Mouse (Mus musculus) limb, embryonic 14.5 days (tissue): ENCODE measurements around the gene Canx. TPM values are rescaled to one million over a fixed set of nuclear protein-coding genes. Genes with fewer than 3 reads are reported as not detected.
"Not testable (repeated sequence)": the region's sequence is repeated elsewhere in the genome, so short reads cannot be mapped to it uniquely, and the experiment has no call there.

Source experiments
- ATAC-seq: fragments of 200-750 bp; cut with Nextera tagmentation; 2 replicates; pipeline ENCODE4 v1.8.0; 2017; ENCODE audit warnings: low read depth, moderate number of reproducible peaks, moderate TSS enrichment; ENCODE audit not compliant: low FRiP score
- DNase-seq: peaks from one replicate; pipeline ENCODE4 v3.0.0-alpha.2; 2015; ENCODE audit warnings: low spot score
- H3K27ac ChIP-seq: fragments of 300-500 bp; sonication (generic); replicated peaks from 2 replicates; pipeline ENCODE4 v1.5.1; 2014; ENCODE audit warnings: low read depth, mild to moderate bottlenecking, low read length, moderate library complexity, mixed read lengths
- H3K27me3 ChIP-seq: fragments of 300-500 bp; sonication (generic); 2 replicates; pipeline ENCODE4 v1.6.1; 2014; ENCODE audit warnings: low read length, mixed read lengths; ENCODE audit not compliant: control insufficient read depth, insufficient read depth
- H3K36me3 ChIP-seq: fragments of 300-500 bp; sonication (generic); 2 replicates; pipeline ENCODE4 v1.6.1; 2014; ENCODE audit warnings: mild to moderate bottlenecking, low read length, moderate library complexity, mixed read lengths; ENCODE audit not compliant: control insufficient read depth, insufficient read depth
- H3K4me1 ChIP-seq: fragments of 300-500 bp; sonication (generic); 2 replicates; pipeline ENCODE4 v1.6.1; 2014; ENCODE audit warnings: antibody characterized with exemption, low read length, mixed read lengths; ENCODE audit not compliant: control insufficient read depth, insufficient read depth
- H3K4me2 ChIP-seq: fragments of 300-500 bp; sonication (generic); replicated peaks from 2 replicates; pipeline ENCODE4 v1.6.1; 2014; ENCODE audit warnings: low read depth, mild to moderate bottlenecking, low read length, moderate library complexity; ENCODE audit not compliant: severe bottlenecking
- H3K4me3 ChIP-seq: fragments of 300-500 bp; sonication (generic); replicated peaks from 2 replicates; pipeline ENCODE4 v1.5.1; 2014; ENCODE audit warnings: low read length
- H3K9ac ChIP-seq: fragments of 300-500 bp; sonication (generic); 2 replicates; pipeline ENCODE4 v1.6.1; 2014; ENCODE audit warnings: mild to moderate bottlenecking, low read depth, low read length, moderate library complexity; ENCODE audit not compliant: severe bottlenecking
- H3K9me3 ChIP-seq: fragments of 300-500 bp; sonication (generic); 2 replicates; pipeline ENCODE4 v1.6.1; 2016; ENCODE audit warnings: low read length; ENCODE audit not compliant: control insufficient read depth
- POLR2A ChIP-seq: fragments of 200-500 bp; IDR thresholded peaks from 2 replicates; pipeline ENCODE4 v1.8.0; 2012; ENCODE audit warnings: inconsistent platforms, mild to moderate bottlenecking, moderate library complexity, borderline replicate concordance; ENCODE audit not compliant: insufficient read depth, insufficient read length; ENCODE audit errors: extremely low read depth
- WGBS: fragments of 180-500 bp; shearing (Covaris S2); extraction: QIAGEN DNeasy Blood & Tissue Kit; methylation state at CpG from one replicate; pipeline ENCODE4 v1.1.7; 2014; 5-methylcytosine and 5-hydroxymethylcytosine counted together
- polyA plus RNA-seq, 2 experiments: library from polyadenylated mRNA; depleted of rRNA in 1 of 2; stranded (reverse) in 1 of 2; unstranded in 1 of 2; fragments of >200 nt; fragmentation: Nextera tagmentation in 1 of 2; extraction: Ambion mirVana in 1 of 2; gene quantifications; 2 replicates each; pipeline versions ENCODE4 v1.2.1 to v1.2.3; 2012 to 2014

Canx gene
- polyA plus RNA-seq, 2 experiments: 208 to 244 TPM

DNA sequence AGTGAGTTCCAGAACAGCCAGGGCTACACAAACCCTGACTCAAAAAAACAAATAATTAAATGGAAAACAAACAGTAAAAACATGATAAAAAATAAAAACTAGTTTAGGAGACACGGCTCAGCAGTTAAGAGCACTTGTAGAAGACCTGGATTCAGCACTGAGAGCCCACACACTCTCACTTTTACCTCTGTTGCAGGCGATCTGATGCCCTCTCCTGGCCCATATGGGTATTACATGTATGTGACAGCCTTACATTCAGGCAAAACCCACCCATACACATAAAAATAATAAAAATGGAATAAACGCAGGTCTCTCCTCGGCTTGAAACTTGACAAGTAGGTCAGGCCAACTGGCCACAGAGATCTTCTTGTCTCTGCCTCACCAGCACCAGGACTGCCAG lies 39.1 kb upstream of the Canx start:
- 5% methylated on average over 4 of the region's 4 CpGs for WGBS
- Histone ChIP-seq H3K27me3 (no peaks in the 10 kb centered on the region), H3K4me1 (no peaks in the 10 kb centered on the region), H3K9me3 (no peaks in the 10 kb centered on the region), H3K27ac (no peak overlapping the region), H3K4me3 (no peak overlapping the region), H3K4me2 (no peak overlapping the region), H3K36me3 (no peaks in the 10 kb centered on the region), H3K9ac (no peak overlapping the region)
- DNase-seq (peak; percentile 80), ATAC-seq (peak; percentile 60)
- no peak for TF ChIP-seq POLR2A

DNA sequence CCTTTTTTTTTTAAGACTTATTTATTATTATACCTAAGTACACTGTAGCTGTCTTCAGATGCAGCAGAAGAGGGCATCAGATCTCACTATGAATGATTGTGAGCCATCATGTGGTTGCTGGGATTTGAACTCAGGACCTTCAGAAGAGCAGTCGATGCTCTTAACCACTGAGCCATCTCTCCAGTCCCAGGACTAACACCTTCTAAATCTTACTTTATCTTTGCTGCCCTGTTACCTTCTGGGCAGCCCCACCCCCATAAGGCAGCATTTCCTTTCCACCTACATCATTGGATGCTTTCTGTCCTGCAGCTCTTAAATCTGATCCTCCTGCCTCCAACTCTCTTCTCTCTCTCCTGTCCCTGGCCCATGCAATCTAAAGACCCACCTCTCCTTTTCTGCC lies 35.8 kb upstream of the Canx start:
- DNase-seq, H3K9me3 ChIP-seq, H3K4me1 ChIP-seq, H3K9ac ChIP-seq, H3K4me2 ChIP-seq, ATAC-seq, H3K27me3 ChIP-seq, H3K4me3 ChIP-seq, H3K36me3 ChIP-seq, H3K27ac ChIP-seq: not testable (repeated sequence)
- WGBS: 81% methylated on average over 1 of the region's 1 CpGs

DNA sequence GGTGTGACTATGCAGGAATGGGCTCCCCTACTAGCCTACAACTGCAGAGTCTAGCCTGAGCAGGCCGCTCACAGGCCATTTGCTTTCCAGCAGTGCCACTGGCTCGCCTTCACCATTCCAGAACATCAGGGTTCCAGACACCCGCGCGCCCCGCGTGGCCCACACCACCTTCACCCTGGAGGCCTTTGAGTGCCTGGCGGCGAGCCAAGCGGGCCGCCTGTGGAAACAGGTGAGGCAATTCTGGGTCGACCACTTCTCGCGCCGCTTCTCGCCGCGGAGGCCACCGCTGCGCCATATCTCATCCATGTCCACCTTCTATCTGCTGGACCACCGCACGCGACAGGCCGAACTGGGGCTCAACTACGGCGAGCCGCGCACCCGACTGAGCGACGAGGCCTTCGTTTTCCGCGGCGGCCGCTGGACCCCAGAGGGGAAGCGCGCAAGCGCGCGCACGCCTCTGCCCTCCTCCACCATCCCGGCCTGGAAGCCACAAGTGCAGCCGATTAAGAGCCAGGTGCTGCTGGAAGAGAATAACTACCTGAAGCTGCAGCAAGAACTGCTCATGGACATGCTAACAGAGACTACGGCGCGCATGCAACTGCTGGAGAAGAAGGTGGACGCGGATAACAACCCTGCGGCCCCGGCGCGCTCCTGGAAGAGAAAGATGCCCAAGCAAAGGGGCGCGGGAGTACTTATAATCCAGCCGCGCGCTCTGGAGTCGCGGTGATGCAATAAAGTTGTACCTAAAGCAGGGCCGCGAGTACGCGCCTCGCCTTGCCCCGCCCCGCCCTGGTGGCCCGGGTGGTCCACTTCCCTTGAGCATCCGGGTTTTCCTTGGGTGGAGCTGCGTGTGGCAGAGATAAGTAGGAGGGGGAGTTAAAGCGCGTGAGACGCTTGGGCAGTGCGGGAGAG lies 33.7 kb upstream of the Canx start:
- DNase-seq (peak; percentile 65), ATAC-seq (peak; percentile 83)
- H3K9ac ChIP-seq: peak overlapping the region; percentile 60
- no peaks in the 10 kb centered on the region for H3K9me3 ChIP-seq
- peak overlapping the region; percentile 84 for H3K4me2 ChIP-seq
- no peaks in the 10 kb centered on the region for H3K36me3 ChIP-seq
- TF ChIP-seq POLR2A: no peak
- no peak overlapping the region for H3K27ac ChIP-seq
- H3K4me1 ChIP-seq: no peaks in the 10 kb centered on the region
- H3K4me3 ChIP-seq: peak overlapping the region; percentile 54
- WGBS: 2% methylated on average over 71 of the region's 74 CpGs
- H3K27me3 ChIP-seq: no peaks in the 10 kb centered on the region

DNA sequence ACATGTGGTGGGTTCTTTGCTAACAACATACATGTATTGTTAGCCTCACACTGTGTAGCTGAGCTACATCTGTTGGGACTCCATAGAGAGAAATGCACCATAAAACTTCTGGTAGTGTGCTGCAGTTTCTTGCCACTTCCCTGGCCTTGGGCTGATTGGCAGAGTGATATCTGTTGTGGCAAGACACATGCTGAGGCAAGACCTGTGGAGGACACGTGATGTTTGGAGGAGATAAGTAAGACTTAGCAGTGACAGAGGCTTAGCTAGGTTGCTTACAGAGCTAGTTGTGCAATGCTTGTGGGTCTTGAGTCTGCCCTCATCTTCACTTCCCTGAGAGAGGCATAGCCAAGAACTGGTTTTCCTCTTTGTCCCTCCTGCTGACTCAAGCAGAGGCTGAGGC lies 29.9 kb upstream of the Canx start:
- no peaks in the 10 kb centered on the region for H3K9me3 ChIP-seq
- H3K36me3 ChIP-seq: no peaks in the 10 kb centered on the region
- H3K4me1 ChIP-seq: no peaks in the 10 kb centered on the region
- ATAC-seq (no peak), DNase-seq (no peak)
- no peak overlapping the region for H3K4me3 ChIP-seq
- WGBS: 68% methylated on average over 1 of the region's 1 CpGs
- no peak for TF ChIP-seq POLR2A
- no peak overlapping the region for H3K27ac ChIP-seq
- H3K4me2 ChIP-seq: no peak overlapping the region
- no peaks in the 10 kb centered on the region for H3K27me3 ChIP-seq
- no peak overlapping the region for H3K9ac ChIP-seq

DNA sequence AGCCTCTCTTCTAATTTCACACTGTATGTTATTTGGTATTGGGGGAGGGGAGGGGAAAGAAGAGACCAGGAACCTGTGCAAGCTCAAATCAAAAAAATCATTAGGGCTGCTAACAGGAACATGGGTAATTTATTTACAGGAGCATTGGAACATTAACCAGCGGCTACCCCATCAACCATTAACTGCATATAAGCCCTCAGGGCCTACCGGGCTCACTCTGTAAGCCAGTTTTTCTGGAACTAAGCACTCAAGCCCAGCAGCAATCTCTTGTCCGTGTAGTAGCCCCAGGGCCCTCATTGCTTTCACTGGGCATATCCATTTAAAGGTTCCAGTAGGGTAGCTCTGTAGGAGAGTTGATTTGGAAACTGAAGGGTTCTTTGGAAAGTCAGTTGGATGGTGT lies 29.4 kb upstream of the Canx start:
- ATAC-seq (no peak), DNase-seq (no peak)
- Histone ChIP-seq H3K9ac (no peak overlapping the region), H3K4me3 (no peak overlapping the region), H3K36me3 (no peaks in the 10 kb centered on the region), H3K27me3 (no peaks in the 10 kb centered on the region), H3K4me2 (no peak overlapping the region), H3K27ac (no peak overlapping the region), H3K9me3 (no peaks in the 10 kb centered on the region), H3K4me1 (no peaks in the 10 kb centered on the region)
- no peak for TF ChIP-seq POLR2A
- WGBS: 48% methylated on average over 3 of the region's 3 CpGs
